Mouse (Mus musculus) forebrain, embryonic 10.5 days (tissue): ENCODE results near the gene Dmrta1. TPM values are rescaled to one million over a fixed set of nuclear protein-coding genes. Genes with fewer than 3 reads are reported as not detected.

Experiments
- DNase-seq: peaks from one replicate; pipeline ENCODE4 v3.0.0-alpha.2; 2017; ENCODE audit warnings: low spot score; ENCODE audit errors: extremely low spot score
- H3K27ac ChIP-seq: fragments of 300-500 bp; sonication (generic); 2 replicates; pipeline ENCODE4 v1.5.1; 2016; ENCODE audit warnings: mild to moderate bottlenecking
- H3K27me3 ChIP-seq: fragments of 300-500 bp; sonication (generic); 2 replicates; pipeline ENCODE4 v1.6.1; 2016; ENCODE audit warnings: mild to moderate bottlenecking; ENCODE audit not compliant: poor library complexity, severe bottlenecking
- H3K36me3 ChIP-seq: fragments of 300-500 bp; sonication (generic); replicated peaks from 2 replicates; pipeline ENCODE4 v1.6.1; 2016; ENCODE audit warnings: mild to moderate bottlenecking, moderate library complexity
- H3K4me1 ChIP-seq: fragments of 300-500 bp; sonication (generic); 2 replicates; pipeline ENCODE4 v1.6.1; 2016
- H3K4me3 ChIP-seq: fragments of 300-500 bp; sonication (generic); 2 replicates; pipeline ENCODE4 v1.5.1; 2016; ENCODE audit warnings: mild to moderate bottlenecking, moderate library complexity
- H3K9me3 ChIP-seq: fragments of 300-500 bp; sonication (generic); 2 replicates; pipeline ENCODE4 v1.6.1; 2016; ENCODE audit warnings: mild to moderate bottlenecking, moderate library complexity
- WGBS: fragments of 180-500 bp; shearing (Covaris S2); methylation state at CpG from one replicate; pipeline ENCODE4 v1.1.7; 2016; 5-methylcytosine and 5-hydroxymethylcytosine counted together
- polyA plus RNA-seq: library from polyadenylated mRNA; unstranded; fragments of >200 nt; fragmentation: Nextera tagmentation; extraction: Ambion mirVana; gene quantifications from 2 replicates; pipeline ENCODE4 v1.2.1, GENCODE M21; 2016

Gene Dmrta1
- polyA plus RNA-seq, result 9.3 and 11.1 TPM in 2 replicates

DNA sequence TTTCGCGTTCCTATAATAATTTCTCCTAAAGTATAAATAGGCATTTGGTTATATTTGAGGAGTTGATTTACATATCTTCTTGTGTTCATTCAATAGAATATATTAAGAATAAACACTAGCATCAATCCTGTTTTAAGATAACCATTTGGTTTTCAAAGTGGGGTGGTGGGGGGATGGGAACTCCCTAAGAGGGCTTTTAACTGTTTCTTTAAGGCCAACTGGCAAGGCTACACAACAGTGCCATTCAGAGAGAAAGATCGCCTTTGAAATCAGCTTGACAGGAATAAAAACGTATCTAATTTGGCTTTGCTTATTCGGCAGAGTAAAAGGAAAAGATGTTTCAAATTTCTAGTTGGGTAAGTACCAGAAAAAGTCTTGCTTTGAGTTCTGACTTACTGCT, at the start of gene Dmrta1:
Dmrta1 (plus strand) TSS at position 242 of the 400 bp plus-strand sequence.
- Histone ChIP-seq H3K27me3 (peaks cover 5% of the 10 kb centered on the region; the same call in 1 of the 2 replicates), H3K27ac (peak within 1 kb of the TSS; percentile 54), H3K4me1 (peaks cover 35% of the 10 kb centered on the region), H3K4me3 (no peak within 1 kb of the TSS), H3K9me3 (no peaks in the 10 kb centered on the region), H3K36me3 (no peaks in the 10 kb centered on the region)
- WGBS, result 46% methylated on average over 5 of the region's 5 CpGs
- no peak for DNase-seq

DNA sequence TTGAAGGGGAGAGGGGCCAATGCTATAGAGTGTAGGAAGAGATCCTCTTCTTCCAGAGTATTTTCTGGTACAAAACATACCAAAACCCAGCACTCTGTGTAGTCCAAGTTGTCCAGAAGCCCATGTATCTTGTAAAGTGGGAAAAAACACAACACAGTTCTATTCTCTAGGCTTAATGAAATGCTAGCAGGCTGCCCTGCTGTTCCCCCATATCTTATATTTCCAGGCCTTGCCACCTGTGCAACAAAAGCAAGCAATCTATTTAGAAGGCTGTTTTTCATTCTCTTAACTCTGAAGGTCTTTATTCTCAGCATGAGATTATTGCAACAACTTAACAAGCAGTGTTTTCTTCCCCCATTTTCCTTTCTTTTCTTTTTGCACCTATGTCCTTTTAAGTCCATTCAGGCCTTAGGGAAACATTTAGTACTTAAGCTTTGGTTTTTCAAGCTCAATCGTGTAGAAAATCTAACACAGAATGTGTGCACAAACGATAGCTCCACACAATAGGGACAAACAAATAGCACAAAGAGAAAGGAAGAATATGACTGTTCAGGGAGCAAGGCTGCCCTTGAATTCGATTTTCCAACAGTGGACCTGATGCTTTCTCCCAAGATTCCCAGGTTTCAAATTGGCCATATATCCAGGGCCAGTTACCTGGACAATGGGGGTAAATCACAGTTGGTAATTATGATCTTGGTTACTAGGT, 48.7 kb upstream of the Dmrta1 start:
- H3K4me3 ChIP-seq, result no peak overlapping the region
- H3K36me3 ChIP-seq, result no peaks in the 10 kb centered on the region
- peak; percentile 27 for DNase-seq
- H3K27ac ChIP-seq, result peak overlapping the region; percentile 63
- 27% methylated on average over 3 of the region's 3 CpGs for WGBS
- peaks cover 5% of the 10 kb centered on the region; the same call in 1 of the 2 replicates for H3K9me3 ChIP-seq
- peaks cover 57% of the 10 kb centered on the region for H3K27me3 ChIP-seq
- peaks cover 35% of the 10 kb centered on the region for H3K4me1 ChIP-seq

DNA sequence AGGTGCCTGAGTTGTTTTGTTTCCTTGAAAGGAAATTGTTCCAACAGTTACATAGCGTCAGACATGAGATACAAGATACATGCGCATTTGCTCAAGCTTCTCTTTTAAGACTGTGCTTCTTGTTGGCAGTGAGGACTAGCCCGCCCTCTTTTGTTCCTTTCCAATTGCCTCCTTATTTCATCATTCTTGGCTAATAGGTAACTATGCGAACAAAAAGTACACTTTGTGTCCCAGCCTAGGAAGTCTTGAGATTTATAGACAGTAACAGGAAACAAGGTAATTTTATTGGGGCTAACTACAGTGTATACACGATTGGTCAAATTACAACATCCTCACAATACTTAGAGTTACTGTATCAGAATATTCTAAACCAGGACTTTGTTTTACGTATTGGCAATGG, 47.7 kb upstream of the Dmrta1 start:
- DNase-seq, result no peak
- Histone ChIP-seq H3K36me3 (no peaks in the 10 kb centered on the region), H3K27ac (no peak overlapping the region), H3K9me3 (peaks cover 5% of the 10 kb centered on the region; the same call in 1 of the 2 replicates), H3K4me3 (no peak overlapping the region), H3K27me3 (peaks cover 57% of the 10 kb centered on the region), H3K4me1 (peaks cover 35% of the 10 kb centered on the region)
- WGBS, result 73% methylated on average over 6 of the region's 6 CpGs

DNA sequence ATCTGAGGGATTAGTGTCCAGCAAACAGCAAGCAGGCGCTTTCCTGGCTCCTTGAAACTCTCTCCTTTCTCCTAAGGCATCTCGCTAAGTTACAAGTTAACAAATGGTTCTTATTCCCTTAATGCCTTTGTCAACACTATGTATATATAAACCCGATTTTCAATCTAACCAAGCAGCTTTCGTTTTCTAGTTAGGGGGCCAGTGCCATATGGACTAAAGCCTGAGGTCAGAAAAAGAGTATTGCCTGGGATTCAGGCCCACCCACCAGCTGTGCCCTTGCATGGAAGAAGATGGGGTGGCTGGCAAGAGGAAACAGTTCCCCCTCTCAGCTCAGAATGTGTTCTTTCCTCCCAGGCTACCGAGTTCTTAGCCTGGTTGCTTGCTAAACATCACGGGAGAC, 40.6 kb upstream of the Dmrta1 start:
- Histone ChIP-seq H3K27me3 (peaks cover 50% of the 10 kb centered on the region), H3K9me3 (peaks cover 5% of the 10 kb centered on the region; the same call in 1 of the 2 replicates), H3K4me3 (no peak overlapping the region), H3K27ac (peak overlapping the region; percentile 40; the same call in 1 of the 2 replicates), H3K4me1 (peaks cover 30% of the 10 kb centered on the region), H3K36me3 (no peaks in the 10 kb centered on the region)
- DNase-seq, result no peak
- WGBS, result 10% methylated on average over 6 of the region's 6 CpGs

DNA sequence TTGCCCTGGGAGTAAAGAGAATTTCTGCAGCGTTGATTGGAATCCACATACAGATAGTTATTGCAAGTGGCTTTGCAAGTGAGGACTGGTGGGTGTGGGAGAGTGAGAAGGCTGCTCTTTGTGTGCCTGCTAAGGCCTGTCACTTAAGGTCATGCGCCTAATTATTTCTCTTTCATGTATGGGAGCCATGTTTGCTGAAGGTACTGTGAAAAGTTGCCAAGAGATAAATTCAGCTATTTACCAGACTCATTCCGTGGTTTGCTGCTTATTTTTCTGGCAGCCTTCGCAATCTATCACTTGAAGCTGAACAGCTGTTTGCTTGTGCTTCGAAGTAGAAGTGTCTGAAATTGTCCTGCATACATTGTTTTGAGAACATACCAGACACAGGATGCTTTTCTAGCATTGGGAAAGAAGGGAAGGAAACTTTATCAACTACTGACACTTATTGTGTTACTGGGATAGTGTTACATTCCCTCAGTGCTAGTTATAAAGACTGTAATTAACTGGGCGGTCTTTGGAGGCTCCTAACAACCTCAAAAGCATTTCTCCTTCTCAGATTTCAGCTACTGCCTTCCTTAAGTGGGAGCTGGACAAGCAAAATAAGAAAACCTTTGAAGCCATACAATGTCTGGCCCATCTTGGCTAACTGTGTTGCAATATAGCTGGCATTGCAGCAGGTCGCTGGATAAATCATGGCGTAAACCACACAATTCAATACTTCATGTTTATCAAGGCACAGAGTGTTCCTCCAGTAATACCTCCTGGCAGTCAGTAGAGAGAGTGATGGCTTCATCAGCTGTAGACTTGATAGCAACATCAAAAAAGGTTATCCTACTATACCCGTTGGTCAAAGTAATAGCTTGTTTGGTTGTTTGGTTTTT, 34.8 kb upstream of the Dmrta1 start:
- Histone ChIP-seq H3K9me3 (no peaks in the 10 kb centered on the region), H3K27me3 (peaks cover 21% of the 10 kb centered on the region)
- WGBS, result 66% methylated on average over 9 of the region's 9 CpGs

DNA sequence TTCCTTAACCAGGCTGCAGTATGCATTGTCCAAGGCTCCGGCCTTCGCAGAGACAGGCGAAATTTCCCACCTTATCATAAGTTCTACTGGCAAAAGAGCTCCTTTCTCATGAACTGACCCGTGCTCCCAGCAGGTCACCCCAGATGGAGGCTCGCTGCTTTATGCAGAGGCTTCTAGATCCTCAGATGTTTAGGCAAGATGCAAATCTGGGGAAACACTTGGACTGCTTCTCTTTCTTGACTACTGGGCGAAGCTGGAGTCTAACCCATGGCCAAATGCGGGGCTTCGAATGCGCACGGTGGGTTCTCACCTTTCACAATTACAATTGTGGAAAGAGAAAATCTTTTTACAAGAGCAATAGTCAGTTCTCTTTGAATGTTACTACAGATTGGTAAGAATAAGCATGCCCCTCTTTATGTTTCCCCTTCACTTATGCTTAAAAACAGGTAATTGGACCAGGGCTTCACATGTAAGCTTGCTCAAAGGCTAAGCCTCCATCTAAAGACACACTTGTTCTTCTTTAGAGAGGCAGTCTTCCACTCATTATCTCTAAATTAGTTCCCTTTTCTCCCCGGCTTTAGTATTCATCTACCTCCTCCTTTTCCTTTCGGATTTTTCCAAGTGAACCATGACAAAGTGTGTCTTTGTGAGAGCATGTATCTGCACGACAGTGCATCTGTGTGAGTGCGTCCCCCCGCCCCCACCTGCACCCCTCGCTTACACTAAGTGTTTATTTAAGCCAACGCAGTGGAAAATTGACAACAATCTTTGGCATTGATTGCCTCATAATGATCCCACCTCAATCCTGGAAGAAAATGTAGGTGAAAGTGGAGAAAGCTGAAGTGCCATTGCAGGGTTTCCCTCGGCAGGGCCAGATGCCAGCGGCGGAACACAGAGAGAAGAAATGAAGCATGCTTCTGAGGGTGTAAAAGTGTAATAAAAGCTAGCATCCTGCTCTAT, 28.6 kb upstream of the Dmrta1 start:
- H3K27ac ChIP-seq, result peak overlapping the region; percentile 78
- H3K27me3 ChIP-seq, result no peaks in the 10 kb centered on the region
- DNase-seq, result peak; percentile 47
- no peaks in the 10 kb centered on the region for H3K36me3 ChIP-seq
- H3K4me3 ChIP-seq, result peak overlapping the region; percentile 12; the same call in 1 of the 2 replicates
- WGBS, result 26% methylated on average over 20 of the region's 20 CpGs
- H3K9me3 ChIP-seq, result no peaks in the 10 kb centered on the region
- H3K4me1 ChIP-seq, result peaks cover 66% of the 10 kb centered on the region

More for the DNA sequence above, 34.8 kb upstream of the Dmrta1 start:
- H3K27ac ChIP-seq, result peak overlapping the region; percentile 65
- DNase-seq, result no peak
- H3K4me1 ChIP-seq, result peaks cover 63% of the 10 kb centered on the region
- H3K4me3 ChIP-seq, result no peak overlapping the region
- H3K36me3 ChIP-seq, result no peaks in the 10 kb centered on the region

DNA sequence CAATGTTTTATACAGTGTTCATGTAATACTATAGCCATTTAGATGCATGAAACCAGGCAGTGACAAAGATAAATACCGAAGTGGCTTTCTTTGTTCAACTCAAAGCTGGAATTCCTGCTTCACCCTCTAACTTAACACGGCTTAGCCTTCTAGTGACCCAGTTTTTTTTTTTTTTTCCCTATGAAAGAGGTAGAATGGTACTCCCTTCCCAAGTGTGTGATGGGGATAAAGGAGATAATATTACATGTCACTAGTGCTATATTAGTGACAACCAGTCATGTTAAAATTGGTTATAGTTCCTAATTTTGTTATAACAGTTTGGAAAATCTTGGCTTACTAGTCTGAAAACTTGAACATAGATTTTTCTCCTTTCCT, 27.9 kb upstream of the Dmrta1 start:
- no peak for DNase-seq
- no peaks in the 10 kb centered on the region for H3K27me3 ChIP-seq
- H3K4me1 ChIP-seq, result peaks cover 59% of the 10 kb centered on the region
- peak overlapping the region; percentile 78 for H3K27ac ChIP-seq
- 28% methylated on average over 2 of the region's 2 CpGs for WGBS
- H3K9me3 ChIP-seq, result no peaks in the 10 kb centered on the region
- H3K4me3 ChIP-seq, result peak overlapping the region; percentile 12; the same call in 1 of the 2 replicates
- H3K36me3 ChIP-seq, result no peaks in the 10 kb centered on the region

DNA sequence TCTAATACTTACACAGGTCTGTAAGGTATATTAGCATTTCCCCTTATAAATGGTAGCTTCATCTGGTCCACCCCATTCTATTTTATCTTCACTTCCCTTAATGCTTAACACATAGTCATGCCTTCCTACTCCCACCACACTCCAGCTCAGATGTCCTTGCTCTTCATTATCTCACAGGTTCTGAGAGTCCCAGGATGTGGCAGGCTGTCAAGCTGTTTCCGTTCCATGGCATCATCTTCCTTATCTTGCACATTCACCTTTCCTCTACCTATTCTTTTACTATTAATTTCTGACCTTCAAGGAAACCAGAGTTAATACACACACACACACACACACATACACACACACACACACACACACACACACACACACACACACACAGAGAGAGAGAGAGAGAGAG, 27.5 kb upstream of the Dmrta1 start:
- H3K4me3 ChIP-seq, result no peak overlapping the region
- WGBS, result 86% methylated on average over 1 of the region's 1 CpGs
- H3K36me3 ChIP-seq, result no peaks in the 10 kb centered on the region
- no peaks in the 10 kb centered on the region for H3K27me3 ChIP-seq
- H3K4me1 ChIP-seq, result peaks cover 54% of the 10 kb centered on the region
- DNase-seq, result no peak
- peak overlapping the region; percentile 78 for H3K27ac ChIP-seq
- H3K9me3 ChIP-seq, result no peaks in the 10 kb centered on the region

DNA sequence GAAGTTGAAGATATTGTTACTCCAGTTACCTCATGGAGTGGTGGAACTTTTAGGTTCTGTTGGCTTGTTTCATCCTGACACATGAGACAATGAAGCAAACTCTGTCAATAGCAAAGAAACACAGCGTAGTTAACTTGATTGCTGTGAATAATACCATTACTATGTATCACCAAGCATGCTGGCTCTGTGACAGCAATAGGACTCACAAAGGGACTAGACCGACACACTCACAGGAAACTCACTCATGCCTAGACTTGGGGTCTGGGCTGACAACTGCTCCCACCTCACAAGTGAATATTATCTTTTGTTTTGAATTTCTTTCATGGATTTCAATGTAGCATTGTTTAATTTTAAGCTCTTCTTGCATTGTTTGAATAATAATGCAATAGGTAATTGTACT, 15.8 kb upstream of the Dmrta1 start:
- Histone ChIP-seq H3K27me3 (no peaks in the 10 kb centered on the region), H3K9me3 (no peaks in the 10 kb centered on the region), H3K4me1 (no peaks in the 10 kb centered on the region), H3K27ac (no peak overlapping the region), H3K4me3 (no peak overlapping the region), H3K36me3 (no peaks in the 10 kb centered on the region)
- 91% methylated on average over 2 of the region's 2 CpGs for WGBS
- DNase-seq, result no peak

DNA sequence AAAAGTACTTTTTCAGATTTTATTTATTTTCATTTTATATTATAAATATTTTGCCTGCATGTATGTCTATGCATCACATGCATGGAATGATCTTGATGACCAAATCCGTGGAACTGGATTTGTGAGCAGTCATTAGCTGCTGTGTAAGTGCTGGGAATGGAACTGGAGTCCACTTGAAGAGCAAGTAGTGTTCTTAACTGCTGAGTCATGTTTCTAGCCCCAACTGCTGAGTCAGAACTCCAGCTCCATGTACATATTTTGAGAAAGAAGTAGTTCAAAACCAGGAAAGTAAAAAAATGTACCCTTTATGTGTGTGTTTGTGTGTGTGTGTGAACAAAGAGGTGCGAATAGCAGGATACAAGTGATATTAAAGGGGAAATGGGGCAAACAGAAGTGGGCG, 4.5 kb upstream of the Dmrta1 start:
- H3K27me3 ChIP-seq, result peaks cover 5% of the 10 kb centered on the region; the same call in 1 of the 2 replicates
- H3K27ac ChIP-seq, result no peak overlapping the region
- no peak for DNase-seq
- H3K4me3 ChIP-seq, result no peak overlapping the region
- peaks cover 29% of the 10 kb centered on the region for H3K4me1 ChIP-seq
- no peaks in the 10 kb centered on the region for H3K9me3 ChIP-seq
- no peaks in the 10 kb centered on the region for H3K36me3 ChIP-seq
- 89% methylated on average over 3 of the region's 3 CpGs for WGBS

DNA sequence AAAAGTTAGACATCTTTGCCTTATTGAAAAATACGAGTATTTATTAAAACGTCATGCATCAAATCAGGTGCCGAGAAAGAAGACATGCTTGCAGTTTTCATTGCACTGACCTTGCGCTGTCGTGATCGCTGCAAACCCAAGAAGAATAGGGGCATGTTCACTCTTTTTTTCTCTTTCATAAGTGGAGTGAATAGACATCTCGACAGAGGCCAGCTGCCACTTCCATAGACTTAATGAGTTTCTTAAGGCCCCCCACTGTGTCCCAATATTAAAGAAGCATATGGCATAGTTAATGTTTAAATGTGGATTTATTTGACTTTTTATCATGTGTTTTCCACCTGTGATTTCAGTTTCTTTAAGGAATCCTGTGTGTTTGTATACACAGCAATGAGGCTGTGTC, 1.3 kb upstream of the Dmrta1 start:
- peak overlapping the region; percentile 67 for H3K27ac ChIP-seq
- H3K4me3 ChIP-seq, result no peak overlapping the region
- no peaks in the 10 kb centered on the region for H3K9me3 ChIP-seq
- WGBS, result 46% methylated on average over 7 of the region's 7 CpGs
- peaks cover 35% of the 10 kb centered on the region for H3K4me1 ChIP-seq
- no peaks in the 10 kb centered on the region for H3K36me3 ChIP-seq
- no peak for DNase-seq
- peaks cover 5% of the 10 kb centered on the region; the same call in 1 of the 2 replicates for H3K27me3 ChIP-seq

DNA sequence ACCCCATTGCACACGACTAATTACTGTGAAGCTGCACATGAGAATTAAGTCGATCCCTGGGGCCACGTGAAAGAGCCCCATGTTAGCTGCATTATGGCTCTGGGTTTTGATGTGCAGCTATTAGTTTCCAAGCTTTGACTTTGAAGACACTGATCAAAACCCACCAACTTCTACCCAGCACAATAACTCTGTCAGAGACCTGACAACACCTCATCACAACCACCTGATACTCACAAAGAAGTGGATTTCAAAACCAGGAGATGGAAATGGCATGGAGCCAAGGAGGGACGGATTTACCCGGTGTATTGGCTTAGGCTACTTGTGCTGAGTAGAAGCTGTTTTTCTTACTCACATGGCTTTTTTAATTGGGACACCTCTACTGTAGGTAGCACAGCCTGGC, 523 bp upstream of the Dmrta1 start:
- peak; percentile 22 for DNase-seq
- Histone ChIP-seq H3K9me3 (no peaks in the 10 kb centered on the region), H3K4me3 (no peak overlapping the region), H3K27ac (0 out of 2 replicates have a peak overlapping the region, but pooled peaks have one; percentile 51), H3K36me3 (no peaks in the 10 kb centered on the region), H3K27me3 (peaks cover 5% of the 10 kb centered on the region; the same call in 1 of the 2 replicates), H3K4me1 (peaks cover 35% of the 10 kb centered on the region)
- WGBS, result 42% methylated on average over 5 of the region's 5 CpGs
